Mouse (Mus musculus) lung, adult 2 months (tissue): ENCODE data around the gene Ipmk.

Experiments
- CTCF ChIP-seq: fragments of 200-500 bp; IDR thresholded peaks from 2 replicates; pipeline ENCODE4 v1.5.1; 2011; ENCODE audit warnings: mild to moderate bottlenecking, low read length, control low read depth; ENCODE audit not compliant: insufficient read depth
- POLR2A ChIP-seq: fragments of 200-500 bp; IDR thresholded peaks from 2 replicates; pipeline ENCODE4 v1.6.1; 2011; ENCODE audit warnings: low read depth, mild to moderate bottlenecking, control low read depth, low read length, borderline replicate concordance; ENCODE audit errors: extremely low read depth

DNA sequence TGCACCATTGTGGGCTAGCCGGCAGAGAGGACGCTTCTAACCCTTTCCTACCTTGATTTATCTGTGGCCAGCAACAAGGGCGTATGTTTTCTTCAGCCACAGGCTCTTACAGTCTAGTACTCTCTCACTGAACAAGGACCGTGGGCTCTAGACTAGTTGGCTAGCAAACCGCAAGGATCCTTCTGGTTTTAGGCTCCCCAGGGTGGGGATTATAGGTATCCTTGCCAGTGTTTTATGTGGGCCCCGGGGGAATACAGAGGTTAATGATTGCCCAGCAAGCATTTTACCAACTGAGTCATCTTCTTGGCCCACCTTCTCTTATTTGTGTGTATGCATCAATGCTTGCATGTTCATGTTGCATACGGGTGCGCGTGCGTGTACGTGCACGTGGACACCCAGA lies 7.4 kb downstream of the Ipmk start:
- no peak for TF ChIP-seq CTCF
- no peak for TF ChIP-seq POLR2A
